Mouse (Mus musculus) lung, postnatal 25 days (tissue): ENCODE measurements around the gene Cldn22.
"Not testable (repeated sequence)": the region's sequence is repeated elsewhere in the genome, so short reads cannot be mapped to it uniquely, and the experiment has no call there.

ENCODE experiments used
- DNase-seq: peaks from one replicate; pipeline ENCODE4 v3.0.0; 2022; ENCODE audit warnings: low spot score

Gene Cldn22

GRCm38 (mm10) chr8:47824182-47824581, at the start of gene Cldn22:
Gene Cldn22 (plus strand): TSS chr8:47824482.
- DNase-seq: no peak

GRCm38 (mm10) chr8:47777415-47777814, 46.9 kb upstream of the Cldn22 start:
- no peak for DNase-seq

- no peak for DNase-seq
These were observed 44.7 kb upstream of the Cldn22 start for GRCm38 (mm10) chr8:47779589-47779988.

GRCm38 (mm10) chr8:47781881-47782280, 42.4 kb upstream of the Cldn22 start:
- no peak for DNase-seq

GRCm38 (mm10) chr8:47783544-47783943, 40.7 kb upstream of the Cldn22 start:
- DNase-seq: no peak

GRCm38 (mm10) chr8:47783944-47784343, 40.3 kb upstream of the Cldn22 start:
- no peak for DNase-seq

GRCm38 (mm10) chr8:47784436-47784835, 39.8 kb upstream of the Cldn22 start:
- peak; percentile 14 for DNase-seq

GRCm38 (mm10) chr8:47786323-47786722, 38.0 kb upstream of the Cldn22 start:
- no peak for DNase-seq

GRCm38 (mm10) chr8:47787705-47788104, 36.6 kb upstream of the Cldn22 start:
- no peak for DNase-seq

GRCm38 (mm10) chr8:47791986-47792385, 32.3 kb upstream of the Cldn22 start:
- no peak for DNase-seq

GRCm38 (mm10) chr8:47799438-47799837, 24.8 kb upstream of the Cldn22 start:
- no peak for DNase-seq

- DNase-seq: no peak
These were observed 21.9 kb upstream of the Cldn22 start for GRCm38 (mm10) chr8:47802349-47802748.

GRCm38 (mm10) chr8:47804262-47804661, 20.0 kb upstream of the Cldn22 start:
- DNase-seq: no peak

- no peak for DNase-seq
These were observed 14.2 kb upstream of the Cldn22 start for GRCm38 (mm10) chr8:47809970-47810665.

- DNase-seq: no peak
These were observed 13.6 kb upstream of the Cldn22 start for GRCm38 (mm10) chr8:47810666-47811015.

- no peak for DNase-seq
These were observed 13.1 kb upstream of the Cldn22 start for GRCm38 (mm10) chr8:47811221-47811620.

- DNase-seq: no peak
These were observed 5.2 kb upstream of the Cldn22 start for GRCm38 (mm10) chr8:47819034-47819433.

GRCm38 (mm10) chr8:47820914-47821772, 3.1 kb upstream of the Cldn22 start:
- no peak for DNase-seq

- DNase-seq: no peak
These were observed 2.4 kb upstream of the Cldn22 start, which contains the start of gene Cldn24 for GRCm38 (mm10) chr8:47821843-47822242. Gene Cldn24 (plus strand): TSS chr8:47822143.

- not testable (repeated sequence) for DNase-seq
These were observed 1.7 kb upstream of the Cldn22 start for GRCm38 (mm10) chr8:47822541-47822940.

- no peak for DNase-seq
These were observed 505 bp upstream of the Cldn22 start for GRCm38 (mm10) chr8:47823777-47824176.

- no peak for DNase-seq
These were observed 1.3 kb downstream of the Cldn22 start for GRCm38 (mm10) chr8:47825596-47825995.

- no peak for DNase-seq
These were observed 2.6 kb downstream of the Cldn22 start for GRCm38 (mm10) chr8:47826911-47827310.
